Mouse (Mus musculus) kidney, embryonic 14.5 days (tissue): ENCODE data around the gene Lrrc27. TPM values are rescaled to one million over a fixed set of nuclear protein-coding genes. Genes with fewer than 3 reads are reported as not detected.

Experiments
- ATAC-seq: fragments of 200-750 bp; cut with Nextera tagmentation; 2 replicates; pipeline ENCODE4 v1.8.0; 2017; ENCODE audit warnings: moderate number of reproducible peaks, mild to moderate bottlenecking, moderate TSS enrichment, moderate library complexity; ENCODE audit not compliant: low FRiP score, low TSS enrichment
- H3K27ac ChIP-seq: fragments of 300-500 bp; sonication (generic); 2 replicates; pipeline ENCODE4 v1.5.1; 2014; ENCODE audit warnings: low read depth, mild to moderate bottlenecking, low read length, moderate library complexity, mixed read lengths
- H3K27me3 ChIP-seq: fragments of 300-500 bp; sonication (generic); 2 replicates; pipeline ENCODE4 v1.6.1; 2014; ENCODE audit warnings: mild to moderate bottlenecking, low read length; ENCODE audit not compliant: control insufficient read depth, insufficient read depth
- H3K36me3 ChIP-seq: fragments of 300-500 bp; sonication (generic); 2 replicates; pipeline ENCODE4 v1.6.1; 2014; ENCODE audit warnings: low read length, mixed read lengths; ENCODE audit not compliant: control insufficient read depth, insufficient read depth
- H3K4me1 ChIP-seq: fragments of 300-500 bp; sonication (generic); 2 replicates; pipeline ENCODE4 v1.6.1; 2014; ENCODE audit warnings: low read length, mixed read lengths; ENCODE audit not compliant: control insufficient read depth, insufficient read depth
- H3K4me2 ChIP-seq: fragments of 300-500 bp; sonication (generic); replicated peaks from 2 replicates; pipeline ENCODE4 v1.6.1; 2014; ENCODE audit warnings: low read depth, mild to moderate bottlenecking, low read length
- H3K4me3 ChIP-seq: fragments of 300-500 bp; sonication (generic); 2 replicates; pipeline ENCODE4 v1.5.1; 2014; ENCODE audit warnings: mild to moderate bottlenecking, low read length
- H3K9ac ChIP-seq: fragments of 300-500 bp; sonication (generic); 2 replicates; pipeline ENCODE4 v1.6.1; 2014; ENCODE audit warnings: low read depth, mild to moderate bottlenecking, low read length, moderate library complexity
- H3K9me3 ChIP-seq: fragments of 300-500 bp; sonication (generic); 2 replicates; pipeline ENCODE4 v1.6.1; 2016; ENCODE audit warnings: low read length; ENCODE audit not compliant: control insufficient read depth
- WGBS: fragments of 180-500 bp; shearing (Covaris S2); extraction: QIAGEN DNeasy Blood & Tissue Kit; methylation state at CpG from one replicate; pipeline ENCODE4 v1.1.7; 2014; 5-methylcytosine and 5-hydroxymethylcytosine counted together
- polyA plus RNA-seq: library from polyadenylated mRNA; unstranded; fragments of >200 nt; fragmentation: Nextera tagmentation; extraction: Ambion mirVana; gene quantifications from 2 replicates; pipeline ENCODE4 v1.2.1, GENCODE M21; 2014

Lrrc27 gene
- polyA plus RNA-seq, 1 experiment from 2014 or later = 6.6 TPM

GRCm38 (mm10) chr7:139271871-139272270, 59.1 kb downstream of the Lrrc27 start:
- Histone ChIP-seq H3K9ac (no peak overlapping the region), H3K4me2 (no peak overlapping the region), H3K27ac (no peak overlapping the region), H3K27me3 (no peaks in the 10 kb centered on the region), H3K4me1 (peaks cover 22% of the 10 kb centered on the region), H3K4me3 (no peak overlapping the region), H3K9me3 (no peaks in the 10 kb centered on the region), H3K36me3 (no peaks in the 10 kb centered on the region)
- no peak for ATAC-seq
- WGBS = 79% methylated on average over 5 of the region's 5 CpGs

GRCm38 (mm10) chr7:139272639-139273396, 60.0 kb downstream of the Lrrc27 start:
- Histone ChIP-seq H3K9me3 (no peaks in the 10 kb centered on the region), H3K4me1 (peaks cover 18% of the 10 kb centered on the region), H3K36me3 (no peaks in the 10 kb centered on the region), H3K27ac (peak overlapping the region; percentile 79), H3K4me2 (no peak overlapping the region), H3K9ac (no peak overlapping the region), H3K4me3 (no peak overlapping the region), H3K27me3 (no peaks in the 10 kb centered on the region)
- 36% methylated on average over 1 of the region's 1 CpGs for WGBS
- ATAC-seq = peak; percentile 35; the same call in 1 of the 2 replicates

- Histone ChIP-seq H3K4me2 (no peak overlapping the region), H3K4me1 (peaks cover 18% of the 10 kb centered on the region), H3K36me3 (no peaks in the 10 kb centered on the region), H3K27me3 (no peaks in the 10 kb centered on the region), H3K27ac (peak overlapping the region; percentile 79), H3K9ac (no peak overlapping the region), H3K4me3 (no peak overlapping the region), H3K9me3 (no peaks in the 10 kb centered on the region)
- WGBS = 28% methylated on average over 2 of the region's 2 CpGs
- ATAC-seq = peak; percentile 73; the same call in 1 of the 2 replicates
These were observed 60.6 kb downstream of the Lrrc27 start for GRCm38 (mm10) chr7:139273397-139273719.

GRCm38 (mm10) chr7:139275586-139275985, 62.8 kb downstream of the Lrrc27 start:
- no peak overlapping the region for H3K4me3 ChIP-seq
- WGBS = 59% methylated on average over 10 of the region's 10 CpGs
- no peaks in the 10 kb centered on the region for H3K9me3 ChIP-seq
- no peak overlapping the region for H3K4me2 ChIP-seq
- no peaks in the 10 kb centered on the region for H3K27me3 ChIP-seq
- no peak overlapping the region for H3K27ac ChIP-seq
- no peaks in the 10 kb centered on the region for H3K36me3 ChIP-seq
- no peak for ATAC-seq
- no peak overlapping the region for H3K9ac ChIP-seq
- peaks cover 21% of the 10 kb centered on the region for H3K4me1 ChIP-seq

GRCm38 (mm10) chr7:139276150-139276549, 63.4 kb downstream of the Lrrc27 start:
- WGBS = 85% methylated on average over 10 of the region's 10 CpGs
- H3K27me3 ChIP-seq = no peaks in the 10 kb centered on the region
- H3K9ac ChIP-seq = no peak overlapping the region
- no peak for ATAC-seq
- H3K27ac ChIP-seq = no peak overlapping the region
- no peaks in the 10 kb centered on the region for H3K36me3 ChIP-seq
- H3K4me1 ChIP-seq = peaks cover 24% of the 10 kb centered on the region
- no peaks in the 10 kb centered on the region for H3K9me3 ChIP-seq
- H3K4me3 ChIP-seq = no peak overlapping the region
- no peak overlapping the region for H3K4me2 ChIP-seq

GRCm38 (mm10) chr7:139277536-139277935, 64.7 kb downstream of the Lrrc27 start:
- Histone ChIP-seq H3K4me1 (peaks cover 23% of the 10 kb centered on the region), H3K9ac (no peak overlapping the region), H3K9me3 (no peaks in the 10 kb centered on the region), H3K27ac (no peak overlapping the region), H3K27me3 (no peaks in the 10 kb centered on the region), H3K4me3 (no peak overlapping the region), H3K4me2 (no peak overlapping the region), H3K36me3 (no peaks in the 10 kb centered on the region)
- no peak for ATAC-seq
- 86% methylated on average over 7 of the region's 7 CpGs for WGBS

- ATAC-seq = no peak
- peaks cover 7% of the 10 kb centered on the region; the same call in 1 of the 2 replicates for H3K4me1 ChIP-seq
- no peaks in the 10 kb centered on the region for H3K36me3 ChIP-seq
- no peak overlapping the region for H3K27ac ChIP-seq
- H3K27me3 ChIP-seq = no peaks in the 10 kb centered on the region
- WGBS = 83% methylated on average over 5 of the region's 5 CpGs
- H3K9me3 ChIP-seq = no peaks in the 10 kb centered on the region
- no peak overlapping the region for H3K4me3 ChIP-seq
- H3K9ac ChIP-seq = no peak overlapping the region
- H3K4me2 ChIP-seq = no peak overlapping the region
These were observed 66.8 kb downstream of the Lrrc27 start for GRCm38 (mm10) chr7:139279571-139279970.

- H3K4me2 ChIP-seq = no peak overlapping the region
- H3K4me3 ChIP-seq = no peak overlapping the region
- H3K9ac ChIP-seq = no peak overlapping the region
- H3K36me3 ChIP-seq = no peaks in the 10 kb centered on the region
- no peak for ATAC-seq
- no peaks in the 10 kb centered on the region for H3K27me3 ChIP-seq
- H3K27ac ChIP-seq = no peak overlapping the region
- WGBS = 50% methylated on average over 1 of the region's 1 CpGs
- no peaks in the 10 kb centered on the region for H3K9me3 ChIP-seq
- peaks cover 7% of the 10 kb centered on the region; the same call in 1 of the 2 replicates for H3K4me1 ChIP-seq
These were observed 67.3 kb downstream of the Lrrc27 start for GRCm38 (mm10) chr7:139280044-139280443.

- Histone ChIP-seq H3K27me3 (no peaks in the 10 kb centered on the region), H3K27ac (peak overlapping the region; percentile 34; the same call in 1 of the 2 replicates), H3K9me3 (no peaks in the 10 kb centered on the region), H3K9ac (no peak overlapping the region), H3K4me2 (no peak overlapping the region), H3K36me3 (no peaks in the 10 kb centered on the region), H3K4me1 (peaks cover 7% of the 10 kb centered on the region; the same call in 1 of the 2 replicates), H3K4me3 (no peak overlapping the region)
- ATAC-seq = no peak
- 42% methylated on average over 2 of the region's 2 CpGs for WGBS
These were observed 68.4 kb downstream of the Lrrc27 start for GRCm38 (mm10) chr7:139281195-139281594.
